Mouse (Mus musculus): ENCODE measurements at regions not wholly inside any gene's neighbourhood (a gene's known extent, or its start where the extent isn't known, plus 50 kb on each side); places are given as distances from the start of the nearest gene placed in this dataset.

GRCm38 (mm10) chr14:40390811-40391210 lies 502.3 kb downstream of the Sh2d4b start:
- Histone ChIP-seq H3K27ac (ENCODE audit: low read length) (no peak overlapping the region), H3K9me3 (ENCODE audit: control insufficient read depth, low read length) (no peaks in the 10 kb centered on the region), H3K9ac (ENCODE audit: low read depth, low read length) (no peak overlapping the region), H3K36me3 (ENCODE audit: control insufficient read depth, insufficient read depth, low read length) (no peaks in the 10 kb centered on the region), H3K4me2 (ENCODE audit: low read depth, low read length) (no peak overlapping the region), H3K4me1 (ENCODE audit: control insufficient read depth, insufficient read depth, low read length) (no peaks in the 10 kb centered on the region), H3K27me3 (replicated peaks; ENCODE audit: control insufficient read depth, insufficient read depth, low read length) (no peaks in the 10 kb centered on the region), H3K4me3 (ENCODE audit: low read length) (no peak overlapping the region)
- 89% methylated on average over 1 of the region's 1 CpGs for WGBS
- ATAC-seq: no peak

- H3K36me3 ChIP-seq (ENCODE audit: control insufficient read depth, insufficient read depth, low read length): no peaks in the 10 kb centered on the region
- H3K4me1 ChIP-seq (ENCODE audit: control insufficient read depth, insufficient read depth, low read length): no peaks in the 10 kb centered on the region
- no peak overlapping the region for H3K9ac ChIP-seq (ENCODE audit: low read depth, low read length)
- H3K27ac ChIP-seq (ENCODE audit: low read length): no peak overlapping the region
- no peak overlapping the region for H3K4me2 ChIP-seq (ENCODE audit: low read depth, low read length)
- no peak overlapping the region for H3K4me3 ChIP-seq (ENCODE audit: low read length)
- no peak for ATAC-seq
- H3K27me3 ChIP-seq (replicated peaks; ENCODE audit: control insufficient read depth, insufficient read depth, low read length): no peaks in the 10 kb centered on the region
- no peaks in the 10 kb centered on the region for H3K9me3 ChIP-seq (ENCODE audit: control insufficient read depth, low read length)
- WGBS: 84% methylated on average over 1 of the region's 1 CpGs
These were observed 511.5 kb downstream of the Sh2d4b start for GRCm38 (mm10) chr14:40381603-40382002.

- ATAC-seq: no peak
These were observed 513.4 kb downstream of the Sh2d4b start for GRCm38 (mm10) chr14:40379692-40380091.

GRCm38 (mm10) chr14:40364342-40364741 lies 528.7 kb downstream of the Sh2d4b start:
- no peaks in the 10 kb centered on the region for H3K36me3 ChIP-seq (ENCODE audit: control insufficient read depth, insufficient read depth, low read length)
- no peak overlapping the region for H3K27ac ChIP-seq (ENCODE audit: low read length)
- no peak overlapping the region for H3K4me2 ChIP-seq (ENCODE audit: low read depth, low read length)
- H3K4me1 ChIP-seq (ENCODE audit: control insufficient read depth, insufficient read depth, low read length): no peaks in the 10 kb centered on the region
- no peaks in the 10 kb centered on the region for H3K9me3 ChIP-seq (ENCODE audit: control insufficient read depth, low read length)
- peak; percentile 88 for ATAC-seq
- no peaks in the 10 kb centered on the region for H3K27me3 ChIP-seq (replicated peaks; ENCODE audit: control insufficient read depth, insufficient read depth, low read length)
- no peak overlapping the region for H3K4me3 ChIP-seq (ENCODE audit: low read length)
- no peak overlapping the region for H3K9ac ChIP-seq (ENCODE audit: low read depth, low read length)

More at GRCm38 (mm10) chr14:40379692-40380091, 513.4 kb downstream of the Sh2d4b start:
- H3K9me3 ChIP-seq (ENCODE audit: control insufficient read depth, low read length): no peaks in the 10 kb centered on the region
- H3K4me1 ChIP-seq (ENCODE audit: control insufficient read depth, insufficient read depth, low read length): no peaks in the 10 kb centered on the region
- no peak overlapping the region for H3K4me2 ChIP-seq (ENCODE audit: low read depth, low read length)
- no peak overlapping the region for H3K4me3 ChIP-seq (ENCODE audit: low read length)
- no peaks in the 10 kb centered on the region for H3K27me3 ChIP-seq (replicated peaks; ENCODE audit: control insufficient read depth, insufficient read depth, low read length)
- H3K36me3 ChIP-seq (ENCODE audit: control insufficient read depth, insufficient read depth, low read length): no peaks in the 10 kb centered on the region
- H3K27ac ChIP-seq (ENCODE audit: low read length): no peak overlapping the region
- H3K9ac ChIP-seq (ENCODE audit: low read depth, low read length): no peak overlapping the region

GRCm38 (mm10) chr14:40362838-40363237 lies 530.2 kb downstream of the Sh2d4b start:
- Histone ChIP-seq H3K4me2 (ENCODE audit: low read depth, low read length) (no peak overlapping the region), H3K9ac (ENCODE audit: low read depth, low read length) (no peak overlapping the region), H3K4me3 (ENCODE audit: low read length) (no peak overlapping the region), H3K27me3 (replicated peaks; ENCODE audit: control insufficient read depth, insufficient read depth, low read length) (no peaks in the 10 kb centered on the region), H3K4me1 (ENCODE audit: control insufficient read depth, insufficient read depth, low read length) (no peaks in the 10 kb centered on the region), H3K36me3 (ENCODE audit: control insufficient read depth, insufficient read depth, low read length) (no peaks in the 10 kb centered on the region), H3K9me3 (ENCODE audit: control insufficient read depth, low read length) (no peaks in the 10 kb centered on the region), H3K27ac (ENCODE audit: low read length) (no peak overlapping the region)
- WGBS: 59% methylated on average over 2 of the region's 2 CpGs
- no peak for ATAC-seq
